Mouse (Mus musculus): ENCODE data around the gene Cfap45. TPM values are rescaled to one million over a fixed set of nuclear protein-coding genes. Genes with fewer than 3 reads are reported as not detected.

Cfap45 gene
- polyA plus RNA-seq, 1 experiment = not detected

DNA sequence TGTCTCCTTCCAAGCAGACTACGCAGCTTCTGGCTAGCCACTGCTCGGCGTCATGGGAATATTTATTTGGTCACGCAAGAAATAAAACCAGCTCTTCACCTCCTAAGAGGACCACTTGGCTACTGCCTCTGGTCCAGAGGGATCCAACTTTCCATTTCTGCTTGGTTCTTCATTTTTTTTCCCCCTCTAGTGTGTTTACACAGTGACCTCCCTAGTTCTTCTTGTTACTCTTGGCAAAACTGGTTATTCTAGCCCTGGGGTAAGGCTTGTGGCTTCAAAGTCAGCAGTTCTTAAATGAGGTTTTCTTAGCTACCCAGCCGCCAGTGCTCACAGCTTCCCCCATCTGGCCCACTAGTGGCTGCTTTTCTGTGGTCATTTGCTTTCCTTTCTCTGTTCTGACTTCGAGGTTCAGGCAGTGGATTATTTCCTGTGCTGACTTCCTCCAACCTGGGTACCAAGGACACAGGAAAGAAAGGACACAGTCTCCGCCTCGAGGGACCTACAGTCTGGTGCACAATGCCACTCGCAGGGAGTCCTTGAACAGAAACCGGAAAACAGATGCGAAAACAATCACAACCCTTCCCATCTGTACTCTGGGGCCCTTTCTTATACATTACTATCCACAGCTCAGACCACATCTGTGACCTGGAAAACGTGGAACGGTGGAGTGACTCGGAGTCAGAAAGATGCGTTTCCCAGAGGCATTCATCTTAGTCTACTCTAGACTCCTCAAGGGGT lies 4.6 kb downstream of the Cfap45 start:
- no peak overlapping the region for H3K4me3 ChIP-seq

GRCm38 (mm10) chr1:172525971-172526370 lies 5.4 kb downstream of the Cfap45 start:
- Histone ChIP-seq H3K4me3 (no peak overlapping the region), H3ac (ENCODE audit: control insufficient read depth, insufficient read length) (no peak overlapping the region), H3K79me2 (ENCODE audit: control insufficient read depth, insufficient read depth) (no peaks in the 10 kb centered on the region), H3K27me3 (ENCODE audit: control insufficient read depth, insufficient read depth, insufficient read length) (no peaks in the 10 kb centered on the region), H3K4me2 (ENCODE audit: low read depth) (no peak overlapping the region), H3K36me3 (ENCODE audit: control insufficient read depth, insufficient read depth) (no peaks in the 10 kb centered on the region)
- TF ChIP-seq USF1 (IDR thresholded peaks at IDR 0.05; ENCODE audit: low read depth) (no peak), POLR2AphosphoS2 (IDR thresholded peaks at IDR 0.05; ENCODE audit: insufficient read length, low read depth) (no peak), TCF12 (IDR thresholded peaks at IDR 0.05; ENCODE audit: insufficient read depth, poor library complexity, severe bottlenecking) (no peak), E2F4 (IDR thresholded peaks at IDR 0.05; ENCODE audit: insufficient read depth) (no peak), SRF (IDR thresholded peaks at IDR 0.05; ENCODE audit: control insufficient read depth, insufficient read length, low read depth) (no peak), TCF3 (IDR thresholded peaks at IDR 0.05; ENCODE audit: insufficient read length, low read depth) (no peak), MYOG (IDR thresholded peaks at IDR 0.05; ENCODE audit: control insufficient read depth in 1 of 3, insufficient read depth in 1 of 3, insufficient read length in 2 of 3, low read depth in 2 of 3) (no peak), POLR2A (IDR thresholded peaks at IDR 0.05; ENCODE audit: insufficient read length, low read depth) (no peak), CEBPB (IDR thresholded peaks at IDR 0.05; ENCODE audit: insufficient read depth, poor library complexity, severe bottlenecking) (no peak), MAX (IDR thresholded peaks at IDR 0.05; ENCODE audit: low read depth) (no peak)

More for the DNA sequence above, 4.6 kb downstream of the Cfap45 start:
- Histone ChIP-seq H3K27me3 (ENCODE audit: control insufficient read depth, insufficient read depth, insufficient read length) (no peaks in the 10 kb centered on the region), H3K79me2 (ENCODE audit: control insufficient read depth, insufficient read depth) (no peaks in the 10 kb centered on the region), H3K36me3 (ENCODE audit: control insufficient read depth, insufficient read depth) (no peaks in the 10 kb centered on the region), H3ac (ENCODE audit: control insufficient read depth, insufficient read length) (no peak overlapping the region), H3K4me2 (ENCODE audit: low read depth) (no peak overlapping the region)
- no peak for TF ChIP-seq E2F4 (IDR thresholded peaks at IDR 0.05; ENCODE audit: insufficient read depth)
- TF ChIP-seq MYOG (IDR thresholded peaks at IDR 0.05; ENCODE audit: control insufficient read depth in 1 of 3, insufficient read depth in 1 of 3, insufficient read length in 2 of 3, low read depth in 2 of 3) = no peak
- TF ChIP-seq CEBPB (IDR thresholded peaks at IDR 0.05; ENCODE audit: insufficient read depth, poor library complexity, severe bottlenecking) = no peak
- no peak for TF ChIP-seq POLR2A (IDR thresholded peaks at IDR 0.05; ENCODE audit: insufficient read length, low read depth)
- no peak for TF ChIP-seq MAX (IDR thresholded peaks at IDR 0.05; ENCODE audit: low read depth)
- TF ChIP-seq USF1 (IDR thresholded peaks at IDR 0.05; ENCODE audit: low read depth) = no peak
- TF ChIP-seq MYOD1 (IDR thresholded peaks at IDR 0.05; ENCODE audit: control insufficient read depth in 1 of 3, insufficient read length in 2 of 3, low read depth in 2 of 3) = no peak
- TF ChIP-seq REST (IDR thresholded peaks at IDR 0.05; ENCODE audit: insufficient read depth, insufficient read length) = no peak
- no peak for TF ChIP-seq TCF12 (IDR thresholded peaks at IDR 0.05; ENCODE audit: insufficient read depth, poor library complexity, severe bottlenecking)
- TF ChIP-seq TCF3 (IDR thresholded peaks at IDR 0.05; ENCODE audit: insufficient read length, low read depth) = no peak
- TF ChIP-seq SRF (IDR thresholded peaks at IDR 0.05; ENCODE audit: control insufficient read depth, insufficient read length, low read depth) = no peak
- TF ChIP-seq POLR2AphosphoS2 (IDR thresholded peaks at IDR 0.05; ENCODE audit: insufficient read length, low read depth) = no peak

GRCm38 (mm10) chr1:172526380-172527081 lies 5.9 kb downstream of the Cfap45 start:
- Histone ChIP-seq H3K4me2 (ENCODE audit: low read depth) (no peak overlapping the region), H3K4me3 (no peak overlapping the region), H3ac (ENCODE audit: control insufficient read depth, insufficient read length) (no peak overlapping the region), H3K79me2 (ENCODE audit: control insufficient read depth, insufficient read depth) (no peaks in the 10 kb centered on the region), H3K27me3 (ENCODE audit: control insufficient read depth, insufficient read depth, insufficient read length) (no peaks in the 10 kb centered on the region), H3K36me3 (ENCODE audit: control insufficient read depth, insufficient read depth) (no peaks in the 10 kb centered on the region)
- TF ChIP-seq E2F4 (IDR thresholded peaks at IDR 0.05; ENCODE audit: insufficient read depth) = no peak
- no peak for TF ChIP-seq REST (IDR thresholded peaks at IDR 0.05; ENCODE audit: insufficient read depth, insufficient read length)
- TF ChIP-seq POLR2AphosphoS2 (IDR thresholded peaks at IDR 0.05; ENCODE audit: insufficient read length, low read depth) = no peak
- TF ChIP-seq MAX (IDR thresholded peaks at IDR 0.05; ENCODE audit: low read depth) = no peak
- no peak for TF ChIP-seq TCF12 (IDR thresholded peaks at IDR 0.05; ENCODE audit: insufficient read depth, poor library complexity, severe bottlenecking)
- no peak for TF ChIP-seq TCF3 (IDR thresholded peaks at IDR 0.05; ENCODE audit: insufficient read length, low read depth)
- no peak for TF ChIP-seq MYOD1 (IDR thresholded peaks at IDR 0.05; ENCODE audit: control insufficient read depth in 1 of 3, insufficient read length in 2 of 3, low read depth in 2 of 3)
- TF ChIP-seq CEBPB (IDR thresholded peaks at IDR 0.05; ENCODE audit: insufficient read depth, poor library complexity, severe bottlenecking) = no peak
- TF ChIP-seq MYOG (IDR thresholded peaks at IDR 0.05; ENCODE audit: control insufficient read depth in 1 of 3, insufficient read depth in 1 of 3, insufficient read length in 2 of 3, low read depth in 2 of 3) = no peak
- TF ChIP-seq SRF (IDR thresholded peaks at IDR 0.05; ENCODE audit: control insufficient read depth, insufficient read length, low read depth) = no peak
- no peak for TF ChIP-seq POLR2A (IDR thresholded peaks at IDR 0.05; ENCODE audit: insufficient read length, low read depth)
- TF ChIP-seq USF1 (IDR thresholded peaks at IDR 0.05; ENCODE audit: low read depth) = no peak

DNA sequence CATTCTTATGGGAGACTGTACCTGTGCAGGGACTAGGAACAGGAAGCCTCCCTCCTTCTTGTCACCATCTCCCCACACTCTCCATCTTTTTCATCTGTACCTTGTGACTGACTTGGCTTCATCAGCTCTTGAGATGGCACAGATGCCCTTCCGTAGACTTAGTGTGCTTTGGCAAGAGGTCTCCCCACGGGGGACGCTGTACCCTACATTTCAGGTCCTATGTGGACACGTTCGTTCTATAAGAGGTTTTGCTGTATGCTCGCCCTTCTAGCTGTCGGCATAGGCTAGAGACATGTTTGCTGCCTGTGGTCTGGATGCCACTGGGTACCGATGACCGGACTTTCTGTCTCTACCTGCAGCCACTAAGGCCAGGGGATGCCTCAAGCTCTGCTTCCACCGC lies 6.8 kb downstream of the Cfap45 start:
- Histone ChIP-seq H3K4me2 (ENCODE audit: low read depth) (no peak overlapping the region), H3ac (ENCODE audit: control insufficient read depth, insufficient read length) (no peak overlapping the region), H3K79me2 (ENCODE audit: control insufficient read depth, insufficient read depth) (no peaks in the 10 kb centered on the region), H3K27me3 (ENCODE audit: control insufficient read depth, insufficient read depth, insufficient read length) (no peaks in the 10 kb centered on the region), H3K36me3 (ENCODE audit: control insufficient read depth, insufficient read depth) (no peaks in the 10 kb centered on the region), H3K4me3 (no peak overlapping the region)
- no peak for TF ChIP-seq POLR2A (IDR thresholded peaks at IDR 0.05; ENCODE audit: insufficient read length, low read depth)
- no peak for TF ChIP-seq MYOD1 (IDR thresholded peaks at IDR 0.05; ENCODE audit: control insufficient read depth in 1 of 3, insufficient read length in 2 of 3, low read depth in 2 of 3)
- TF ChIP-seq REST (IDR thresholded peaks at IDR 0.05; ENCODE audit: insufficient read depth, insufficient read length) = no peak
- no peak for TF ChIP-seq E2F4 (IDR thresholded peaks at IDR 0.05; ENCODE audit: insufficient read depth)
- TF ChIP-seq SRF (IDR thresholded peaks at IDR 0.05; ENCODE audit: control insufficient read depth, insufficient read length, low read depth) = no peak
- no peak for TF ChIP-seq CEBPB (IDR thresholded peaks at IDR 0.05; ENCODE audit: insufficient read depth, poor library complexity, severe bottlenecking)
- TF ChIP-seq USF1 (IDR thresholded peaks at IDR 0.05; ENCODE audit: low read depth) = no peak
- TF ChIP-seq MYOG (IDR thresholded peaks at IDR 0.05; ENCODE audit: control insufficient read depth in 1 of 3, insufficient read depth in 1 of 3, insufficient read length in 2 of 3, low read depth in 2 of 3) = no peak

Data from myocyte (in vitro differentiated cells).